Mouse (Mus musculus): ENCODE measurements around the gene Aste1.
A peak's percentile ranks its signal among the peaks of the same experiment; 100 is the strongest.

Aste1 gene

DNA sequence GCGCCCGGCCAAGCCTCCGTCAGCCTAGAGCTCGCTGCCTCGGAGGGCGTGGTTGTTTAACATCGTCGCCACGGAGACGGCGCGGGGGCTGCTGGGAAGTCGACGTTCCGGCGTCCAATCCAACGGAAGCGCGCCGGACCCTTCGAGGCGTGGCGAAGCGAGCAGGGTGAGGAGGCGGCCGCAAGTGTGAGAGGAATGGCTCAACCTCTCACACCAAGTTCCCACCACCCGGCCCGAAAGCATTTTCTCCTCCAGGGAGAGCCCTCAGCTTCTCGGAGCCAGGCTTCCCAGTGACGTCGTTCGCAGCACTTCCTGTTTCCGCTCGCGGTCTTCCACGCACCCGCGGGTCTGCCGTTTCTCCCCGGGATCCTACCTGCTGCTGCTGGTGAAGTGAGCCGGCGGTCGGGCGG lies at the start of gene Aste1, which contains the start of gene Nek11:
TSS of gene Aste1 (plus strand) at position 175 of the 410 bp plus-strand sequence.
TSS of gene Nek11 (minus strand) at position 307 of the 410 bp plus-strand sequence.
- peak; percentile 92 to 95 for DNase-seq

- no peak for DNase-seq
These were observed 46.8 kb upstream of the Aste1 start for GRCm38 (mm10) chr9:105348242-105349031.

- peak; percentile 34 to 35 for DNase-seq
These were observed 46.2 kb upstream of the Aste1 start for GRCm38 (mm10) chr9:105349034-105349433.

- DNase-seq = no peak
These were observed 33.0 kb upstream of the Aste1 start for GRCm38 (mm10) chr9:105362181-105362580.

DNA sequence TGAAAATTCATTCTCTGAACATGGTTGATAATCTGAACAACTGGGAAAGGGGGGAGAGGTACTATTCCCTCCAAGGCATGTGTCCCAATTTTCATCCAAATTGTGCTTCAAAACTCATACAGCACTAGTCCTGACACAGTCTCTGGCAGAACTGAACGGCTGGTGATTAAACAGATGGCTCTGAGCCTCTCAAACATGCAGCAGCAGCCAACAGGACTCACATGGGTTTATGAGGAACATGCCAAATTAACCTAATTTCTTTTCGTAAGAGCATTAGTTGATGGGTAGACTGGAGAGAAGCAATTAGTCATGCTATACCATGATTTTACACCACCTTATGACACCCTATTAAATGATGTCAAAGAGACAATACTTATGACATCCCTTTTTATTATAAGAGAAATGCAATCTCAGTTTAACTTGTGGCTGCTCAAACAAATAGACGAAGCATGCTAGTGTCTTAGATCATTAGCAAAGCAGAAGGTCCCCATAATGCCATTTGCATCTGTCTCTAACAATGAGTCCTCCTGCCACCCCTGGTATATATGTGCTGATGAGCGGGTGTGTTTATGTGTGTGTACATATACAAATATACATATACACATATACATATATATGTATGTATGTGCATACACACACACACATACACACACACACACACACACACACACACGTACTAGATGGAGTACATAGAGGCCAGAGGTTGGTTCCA lies 31.5 kb upstream of the Aste1 start:
- DNase-seq = peak; percentile 24 to 49

DNA sequence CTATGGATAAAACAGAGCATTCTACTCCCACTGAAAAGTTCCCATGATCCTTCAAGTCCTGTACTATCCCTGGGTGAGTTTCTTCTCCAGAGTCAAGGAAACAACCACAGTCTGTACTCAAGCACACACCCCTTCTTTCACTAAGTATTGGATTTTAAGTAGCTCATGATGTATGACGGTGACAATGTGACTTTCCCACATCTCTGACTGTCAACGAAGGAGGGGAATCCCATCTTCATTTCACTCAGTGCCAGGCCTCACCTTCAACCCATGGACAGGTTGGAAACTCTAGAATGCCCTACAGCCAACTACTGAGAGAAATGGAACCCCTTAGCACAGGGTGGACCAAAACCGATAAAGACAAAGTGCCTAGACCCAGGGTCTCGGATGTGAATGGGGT lies 29.0 kb upstream of the Aste1 start:
- no peak for DNase-seq

DNA sequence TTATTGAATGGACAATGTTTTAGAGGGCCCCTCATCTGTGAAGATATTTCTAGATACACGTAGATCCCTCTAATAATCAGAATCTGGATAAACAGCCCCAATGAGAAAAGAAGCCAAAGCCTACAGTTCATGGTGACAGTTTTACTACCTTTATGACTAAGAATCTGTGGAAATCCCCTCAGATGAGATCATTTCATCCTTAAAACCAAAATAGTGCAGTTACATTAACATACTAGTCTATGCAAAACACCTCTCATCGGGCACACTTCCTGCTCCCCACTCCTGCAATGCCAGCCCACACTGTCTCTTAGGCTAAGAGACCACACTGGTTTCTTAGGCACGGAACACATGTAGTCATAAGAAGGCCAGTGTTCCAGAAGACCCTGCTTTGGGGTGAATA lies 26.6 kb upstream of the Aste1 start:
- DNase-seq = no peak

DNA sequence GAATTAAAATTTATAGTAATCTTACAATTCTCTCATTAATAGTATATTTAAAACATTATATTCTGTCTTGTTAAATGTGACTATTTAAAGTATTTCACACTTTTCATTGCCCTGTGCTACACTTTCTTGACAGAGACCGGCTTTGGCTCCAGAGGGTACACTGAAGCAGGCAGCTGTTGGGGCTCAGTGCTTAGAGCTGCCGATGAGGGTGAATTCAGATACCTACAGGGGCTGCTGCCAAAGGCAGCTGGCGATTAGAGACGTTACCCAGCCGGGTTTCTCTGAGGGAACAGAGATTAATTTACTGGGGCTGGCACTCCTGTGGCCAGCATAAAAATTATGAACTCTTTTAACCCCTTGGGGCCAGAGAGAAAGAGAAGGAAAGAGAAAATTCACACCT lies 20.8 kb upstream of the Aste1 start:
- DNase-seq = no peak

DNA sequence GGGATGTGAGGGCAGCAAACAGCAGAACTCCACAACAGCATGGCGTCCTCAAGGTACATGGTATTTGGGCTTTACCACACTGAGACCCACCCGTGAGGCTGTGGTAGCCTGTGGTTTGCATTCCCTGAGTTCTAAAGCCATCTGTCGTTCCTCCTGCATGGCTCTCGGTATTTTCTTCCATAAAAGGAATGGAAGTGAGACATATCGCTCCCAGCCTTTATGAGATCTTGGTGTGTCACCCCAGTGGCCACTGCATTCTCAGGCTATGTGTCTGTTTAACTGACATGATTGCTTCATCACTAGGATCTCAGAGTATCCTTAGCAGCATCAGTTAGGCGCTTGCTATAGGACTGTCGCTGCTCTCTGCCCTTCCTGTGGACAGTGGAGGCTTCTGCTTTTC lies 18.8 kb upstream of the Aste1 start:
- DNase-seq = no peak

DNA sequence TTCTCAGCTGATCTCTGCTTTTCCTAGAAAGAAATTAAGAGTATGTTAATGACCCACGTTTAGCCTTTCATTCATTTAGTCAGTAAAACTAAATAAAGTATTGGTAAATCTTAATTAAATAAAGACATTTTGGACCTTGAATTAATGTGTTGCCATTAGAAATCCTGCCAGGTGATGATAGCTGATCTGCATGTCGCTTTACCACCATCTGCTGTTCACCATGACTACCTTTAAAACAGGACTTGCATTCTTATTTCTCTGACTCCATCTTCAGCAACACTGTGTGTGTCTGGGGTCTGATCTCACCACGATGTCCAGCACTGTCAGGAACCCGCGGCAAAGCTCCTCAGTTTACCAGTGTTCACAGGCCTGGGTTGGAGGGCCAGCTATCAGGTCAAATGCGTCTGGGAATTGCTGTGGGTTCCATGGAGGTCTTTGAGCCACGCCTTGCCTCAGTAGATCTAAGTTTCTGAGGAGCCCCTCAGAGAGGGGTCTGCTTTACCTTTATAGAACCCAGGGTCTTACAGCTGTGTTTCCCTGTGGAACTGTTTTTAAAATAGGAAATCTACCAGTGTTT lies 18.1 kb upstream of the Aste1 start:
- DNase-seq = peak; percentile 12 to 31

DNA sequence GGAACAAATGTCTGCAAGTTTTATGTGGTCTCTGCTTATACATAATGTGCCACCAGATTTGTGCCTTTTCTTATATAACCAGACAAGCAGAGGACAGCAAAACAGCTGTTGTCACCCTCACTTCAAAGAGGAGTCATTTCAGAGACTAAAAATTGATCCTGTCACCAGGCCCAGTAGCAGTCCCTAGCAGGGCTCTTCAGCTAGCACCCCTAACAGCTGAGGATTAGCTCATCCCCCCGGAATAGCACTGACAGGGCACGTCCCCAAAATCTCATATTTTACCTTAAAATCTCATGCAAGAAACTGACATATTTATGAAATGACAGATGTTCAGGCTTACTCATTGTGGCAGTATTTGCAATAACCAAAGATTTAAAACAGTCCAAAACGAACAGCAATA lies 17.6 kb upstream of the Aste1 start:
- no peak for DNase-seq

GRCm38 (mm10) chr9:105379533-105380145 lies 15.6 kb upstream of the Aste1 start:
- no peak for DNase-seq

- no peak for DNase-seq
These were observed 7.8 kb upstream of the Aste1 start for GRCm38 (mm10) chr9:105387403-105387802.

- peak; percentile 85 to 91 for DNase-seq
These were observed 5.9 kb upstream of the Aste1 start for GRCm38 (mm10) chr9:105389289-105389688.

DNA sequence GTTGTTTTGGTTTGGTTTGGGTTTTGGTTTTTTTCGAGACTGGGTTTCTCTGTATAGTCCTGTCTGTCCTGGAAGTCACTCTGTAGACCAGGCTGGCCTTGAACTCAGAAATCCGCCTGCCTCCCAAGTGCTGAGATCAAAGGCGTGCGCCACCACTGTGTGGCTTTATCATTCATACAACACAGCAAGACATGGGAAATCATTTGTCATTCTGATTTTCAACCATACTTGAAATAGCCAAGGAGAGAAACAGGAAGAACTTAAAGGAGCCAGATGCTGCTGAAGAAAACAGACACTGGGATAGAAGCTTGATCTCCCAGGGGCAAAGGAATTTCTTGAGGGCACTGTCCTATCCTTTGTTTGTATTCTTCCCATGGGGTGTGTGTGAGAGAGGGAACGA lies 4.6 kb upstream of the Aste1 start:
- no peak for DNase-seq

DNA sequence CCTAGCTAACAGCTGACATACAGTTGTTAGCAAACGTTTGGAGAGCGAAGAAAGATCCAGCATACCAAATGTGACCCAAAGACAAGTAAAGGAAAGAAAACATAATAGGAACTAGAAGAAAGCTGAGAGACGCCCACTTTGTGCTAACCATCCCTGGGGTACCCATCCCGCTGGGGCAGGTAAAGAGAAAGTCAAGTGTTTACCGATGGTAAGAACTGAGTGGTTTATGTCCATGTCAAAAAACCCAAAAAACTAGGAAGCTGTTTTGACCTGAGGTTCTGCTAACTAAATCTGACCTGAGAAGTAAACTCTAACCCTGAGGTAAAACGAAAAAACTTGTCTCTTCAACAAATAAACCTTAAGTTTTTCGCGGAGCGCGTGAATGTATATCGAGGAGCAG lies 472 bp upstream of the Aste1 start:
- no peak for DNase-seq

- no peak for DNase-seq
These were observed 13.4 kb downstream of the Aste1 start for GRCm38 (mm10) chr9:105408549-105408948.

- DNase-seq = no peak
These were observed 63.8 kb downstream of the Aste1 start for GRCm38 (mm10) chr9:105459032-105459431.

- no peak for DNase-seq
These were observed 66.3 kb downstream of the Aste1 start for GRCm38 (mm10) chr9:105461496-105461895.
